Mouse (Mus musculus) stomach, embryonic 15.5 days (tissue): ENCODE data around the gene Arl16. TPM values are rescaled to one million over a fixed set of nuclear protein-coding genes. Genes with fewer than 3 reads are reported as not detected.

ENCODE experiments used
- ATAC-seq: fragments of 200-750 bp; cut with Nextera tagmentation; 2 replicates; pipeline ENCODE4 v1.8.0; 2017; ENCODE audit warnings: low read depth, moderate number of reproducible peaks, moderate TSS enrichment; ENCODE audit not compliant: insufficient read depth, low FRiP score
- H3K27ac ChIP-seq: fragments of 300-500 bp; sonication (generic); 2 replicates; pipeline ENCODE4 v1.5.1; 2015; ENCODE audit warnings: mild to moderate bottlenecking, inconsistent platforms
- H3K27me3 ChIP-seq: fragments of 300-500 bp; sonication (generic); replicated peaks from 2 replicates; pipeline ENCODE4 v1.6.1; 2015; ENCODE audit warnings: inconsistent platforms
- H3K36me3 ChIP-seq: fragments of 300-500 bp; sonication (generic); 2 replicates; pipeline ENCODE4 v1.6.1; 2015; ENCODE audit warnings: inconsistent platforms
- H3K4me1 ChIP-seq: fragments of 300-500 bp; sonication (generic); 2 replicates; pipeline ENCODE4 v1.6.1; 2015; ENCODE audit warnings: inconsistent platforms
- H3K4me2 ChIP-seq: fragments of 300-500 bp; sonication (generic); 2 replicates; pipeline ENCODE4 v1.6.1; 2015; ENCODE audit warnings: mild to moderate bottlenecking, inconsistent platforms
- H3K4me3 ChIP-seq: fragments of 300-500 bp; sonication (generic); replicated peaks from 2 replicates; pipeline ENCODE4 v1.5.1; 2015; ENCODE audit warnings: inconsistent platforms
- H3K9ac ChIP-seq: fragments of 300-500 bp; sonication (generic); 2 replicates; pipeline ENCODE4 v1.6.1; 2015; ENCODE audit warnings: inconsistent platforms
- H3K9me3 ChIP-seq: fragments of 300-500 bp; sonication (generic); 2 replicates; pipeline ENCODE4 v1.6.1; 2016; ENCODE audit warnings: inconsistent platforms
- WGBS: fragments of 180-500 bp; shearing (Covaris S2); methylation state at CpG from one replicate; pipeline ENCODE4 v1.1.7; 2015; 5-methylcytosine and 5-hydroxymethylcytosine counted together
- polyA plus RNA-seq: library from polyadenylated mRNA; unstranded; fragments of >200 nt; fragmentation: Nextera tagmentation; extraction: Ambion mirVana; gene quantifications from 2 replicates; pipeline ENCODE4 v1.2.1, GENCODE M21; 2015

Arl16 gene
- polyA plus RNA-seq, 1 experiment from 2014 or later, result 42.7 TPM

DNA sequence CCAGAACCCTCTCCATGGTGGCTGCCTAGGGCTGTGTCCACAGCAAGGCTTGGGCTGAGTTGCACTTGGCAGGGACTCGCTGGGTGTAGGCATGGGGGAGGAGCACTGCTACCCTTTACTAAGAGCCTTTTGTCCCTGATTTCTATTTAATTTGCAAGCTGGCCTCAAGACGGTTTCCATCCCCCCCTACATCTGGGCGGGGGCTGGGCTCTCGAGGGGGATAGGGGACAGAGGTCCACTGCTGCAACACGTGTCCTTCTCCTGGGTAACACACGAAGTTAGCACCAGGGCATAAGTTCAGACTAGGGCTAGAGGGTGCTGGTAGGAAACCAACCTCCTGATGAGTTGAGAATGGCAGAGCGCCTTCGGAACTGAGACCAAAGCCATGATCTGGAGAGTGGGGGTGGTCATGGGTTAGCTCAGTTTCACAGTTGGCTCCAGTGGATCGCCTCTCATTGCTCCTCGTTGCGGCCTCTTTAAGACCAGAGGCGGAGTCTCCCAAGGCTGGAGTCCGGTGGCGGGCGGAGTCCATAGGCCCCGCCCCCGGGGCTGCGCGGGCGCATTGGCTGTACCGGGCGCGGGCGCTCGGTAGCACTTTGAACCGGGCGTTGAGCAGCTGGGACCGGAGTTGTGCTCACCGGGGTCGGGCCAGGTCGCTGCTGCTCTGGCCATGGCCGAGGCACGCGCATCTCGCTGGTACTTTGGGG, 24.1 kb upstream of the Arl16 start, which contains the start of gene Slc25a10:
TSS of gene Slc25a10 (plus strand) at position 524 of the 707 bp plus-strand sequence.
- peaks cover 42% of the 10 kb centered on the region for H3K36me3 ChIP-seq
- no peaks in the 10 kb centered on the region for H3K27me3 ChIP-seq
- peaks cover 33% of the 10 kb centered on the region for H3K4me1 ChIP-seq
- H3K9me3 ChIP-seq, result no peaks in the 10 kb centered on the region
- WGBS, result under 1% methylated on average over 35 of the region's 35 CpGs
- H3K27ac ChIP-seq, result peak within 1 kb of the TSS; percentile 90
- H3K4me3 ChIP-seq, result peak within 1 kb of the TSS; percentile 96
- peak within 1 kb of the TSS; percentile 96 for H3K4me2 ChIP-seq
- H3K9ac ChIP-seq, result peak within 1 kb of the TSS; percentile 90
- ATAC-seq, result peak; percentile 85

DNA sequence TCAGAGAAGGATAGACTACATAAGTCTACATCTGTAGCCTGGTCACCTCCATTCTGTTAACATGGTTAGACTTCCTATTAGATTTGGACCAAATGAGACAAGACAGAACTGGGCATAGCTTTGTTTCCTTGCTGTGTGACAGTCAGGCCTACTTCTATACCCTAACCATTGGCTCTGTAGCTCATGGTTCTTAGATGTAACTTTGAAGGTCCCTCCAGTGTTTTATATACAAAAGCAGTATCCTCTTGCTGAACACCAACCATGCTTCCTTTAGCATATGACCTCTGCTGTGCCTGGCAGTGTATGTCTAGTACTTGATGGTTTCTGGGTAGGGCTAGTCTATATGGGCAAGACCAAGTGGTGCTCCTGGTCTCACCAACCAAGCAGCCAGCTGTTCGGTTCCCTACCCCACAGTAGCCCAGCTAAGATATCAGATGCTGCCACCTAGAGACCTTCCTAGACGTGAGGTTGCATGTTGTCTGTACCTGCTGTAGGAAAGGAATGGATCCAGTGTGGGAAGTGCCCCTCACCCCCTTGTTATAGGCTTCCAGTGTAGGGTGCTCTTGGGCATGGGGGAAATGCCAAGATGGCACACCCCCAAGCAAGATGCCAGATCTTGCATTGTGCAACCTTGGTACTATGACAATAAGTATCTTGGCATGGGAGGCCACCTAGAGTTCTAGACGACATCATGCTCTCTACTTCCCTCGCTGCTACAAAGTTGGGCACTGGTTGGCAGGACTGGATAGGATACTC, 23.1 kb upstream of the Arl16 start:
- no peaks in the 10 kb centered on the region for H3K9me3 ChIP-seq
- H3K9ac ChIP-seq, result peak overlapping the region; percentile 90; the same call in 1 of the 2 replicates
- ATAC-seq, result no peak
- 35% methylated on average over 4 of the region's 4 CpGs for WGBS
- peaks cover 39% of the 10 kb centered on the region for H3K4me1 ChIP-seq
- H3K27ac ChIP-seq, result peak overlapping the region; percentile 90
- H3K36me3 ChIP-seq, result peaks cover 37% of the 10 kb centered on the region
- no peaks in the 10 kb centered on the region for H3K27me3 ChIP-seq
- H3K4me3 ChIP-seq, result no peak overlapping the region
- H3K4me2 ChIP-seq, result peak overlapping the region; percentile 96

DNA sequence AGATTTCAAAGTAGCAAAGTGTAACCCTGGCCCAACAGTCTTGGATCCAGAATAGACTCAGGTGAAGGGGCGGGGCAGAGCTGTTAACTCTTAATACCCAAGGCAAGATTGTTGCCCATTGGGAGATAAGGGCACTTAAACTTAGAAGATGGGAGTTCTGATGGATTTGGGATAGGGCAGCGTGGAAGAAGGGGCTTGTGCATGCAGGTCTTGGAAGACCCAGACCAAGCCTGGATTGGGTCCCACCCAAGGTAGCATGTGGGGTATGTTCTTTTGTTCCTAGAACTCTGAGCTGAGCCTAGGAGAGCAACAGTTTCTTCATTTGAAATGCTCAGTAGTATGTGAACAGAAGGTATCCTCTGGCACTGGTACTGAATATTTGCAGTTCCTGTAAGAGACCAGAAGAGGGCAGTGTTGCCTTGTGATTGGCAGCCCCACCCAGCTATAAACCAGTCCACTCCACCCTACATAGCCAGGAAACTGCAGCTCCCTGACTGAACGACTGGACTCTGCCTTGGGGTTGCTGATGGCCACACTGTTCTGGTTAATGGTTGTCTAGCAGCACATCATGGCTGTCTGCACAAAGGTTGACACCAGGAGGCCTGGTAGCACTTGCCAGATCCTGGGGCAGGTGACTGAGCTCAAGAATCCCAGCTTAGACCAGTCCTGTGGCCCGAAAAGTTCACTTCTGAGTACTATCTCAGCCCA, 21.8 kb upstream of the Arl16 start:
- 61% methylated on average over 4 of the region's 4 CpGs for WGBS
- no peak overlapping the region for H3K9ac ChIP-seq
- H3K27ac ChIP-seq, result peak overlapping the region; percentile 90
- no peaks in the 10 kb centered on the region for H3K27me3 ChIP-seq
- H3K9me3 ChIP-seq, result no peaks in the 10 kb centered on the region
- no peak overlapping the region for H3K4me3 ChIP-seq
- H3K36me3 ChIP-seq, result peaks cover 29% of the 10 kb centered on the region
- ATAC-seq, result peak; percentile 42
- H3K4me1 ChIP-seq, result peaks cover 38% of the 10 kb centered on the region
- H3K4me2 ChIP-seq, result no peak overlapping the region

DNA sequence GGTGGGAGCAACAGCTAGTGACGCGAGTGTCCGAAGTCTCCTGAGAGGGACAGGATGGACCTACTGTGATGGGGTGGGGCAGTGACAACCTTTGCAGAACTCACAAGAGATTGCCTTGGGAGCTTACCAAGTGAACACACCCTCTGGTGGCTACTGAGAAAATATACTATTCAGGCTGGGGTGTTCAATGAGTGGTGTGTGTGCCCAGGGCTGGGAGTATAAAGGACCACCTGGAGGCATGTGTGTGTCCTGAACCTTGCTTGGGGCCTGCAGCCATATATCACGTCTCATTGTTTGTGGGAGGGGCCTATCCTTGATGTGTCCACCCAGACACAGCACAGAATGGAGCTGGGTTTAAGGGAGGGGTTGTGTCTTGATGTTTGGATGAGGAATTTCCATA, 21.1 kb upstream of the Arl16 start:
- ATAC-seq, result no peak
- H3K36me3 ChIP-seq, result peaks cover 25% of the 10 kb centered on the region
- no peaks in the 10 kb centered on the region for H3K9me3 ChIP-seq
- no peaks in the 10 kb centered on the region for H3K27me3 ChIP-seq
- H3K4me2 ChIP-seq, result no peak overlapping the region
- peaks cover 36% of the 10 kb centered on the region for H3K4me1 ChIP-seq
- H3K9ac ChIP-seq, result no peak overlapping the region
- H3K27ac ChIP-seq, result no peak overlapping the region
- 72% methylated on average over 4 of the region's 4 CpGs for WGBS
- no peak overlapping the region for H3K4me3 ChIP-seq

DNA sequence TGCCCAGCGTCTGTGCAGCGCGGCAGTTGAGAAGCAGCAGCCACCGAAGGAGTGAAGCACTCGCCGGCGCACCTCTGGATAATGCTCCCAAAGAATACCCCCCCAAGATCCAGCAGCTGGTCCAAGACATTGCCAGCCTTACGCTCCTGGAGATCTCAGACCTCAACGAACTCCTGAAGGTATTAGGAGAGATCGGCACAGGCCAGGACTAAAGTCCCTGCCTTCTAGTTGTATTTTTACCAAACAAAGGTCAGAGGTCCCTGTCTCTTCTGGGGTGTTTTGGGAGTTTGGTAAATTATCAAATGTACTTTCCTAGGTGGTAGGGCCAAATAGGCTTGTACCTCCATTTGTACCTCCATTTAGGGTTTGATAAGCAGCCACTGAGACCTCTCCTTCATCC, 17.8 kb upstream of the Arl16 start:
- no peak for ATAC-seq
- Histone ChIP-seq H3K4me3 (peak overlapping the region; percentile 100), H3K4me2 (peak overlapping the region; percentile 82), H3K9ac (peak overlapping the region; percentile 97), H3K27ac (peak overlapping the region; percentile 73), H3K27me3 (no peaks in the 10 kb centered on the region), H3K9me3 (no peaks in the 10 kb centered on the region), H3K4me1 (peaks cover 16% of the 10 kb centered on the region), H3K36me3 (peaks cover 49% of the 10 kb centered on the region)
- WGBS, result 6% methylated on average over 10 of the region's 10 CpGs

DNA sequence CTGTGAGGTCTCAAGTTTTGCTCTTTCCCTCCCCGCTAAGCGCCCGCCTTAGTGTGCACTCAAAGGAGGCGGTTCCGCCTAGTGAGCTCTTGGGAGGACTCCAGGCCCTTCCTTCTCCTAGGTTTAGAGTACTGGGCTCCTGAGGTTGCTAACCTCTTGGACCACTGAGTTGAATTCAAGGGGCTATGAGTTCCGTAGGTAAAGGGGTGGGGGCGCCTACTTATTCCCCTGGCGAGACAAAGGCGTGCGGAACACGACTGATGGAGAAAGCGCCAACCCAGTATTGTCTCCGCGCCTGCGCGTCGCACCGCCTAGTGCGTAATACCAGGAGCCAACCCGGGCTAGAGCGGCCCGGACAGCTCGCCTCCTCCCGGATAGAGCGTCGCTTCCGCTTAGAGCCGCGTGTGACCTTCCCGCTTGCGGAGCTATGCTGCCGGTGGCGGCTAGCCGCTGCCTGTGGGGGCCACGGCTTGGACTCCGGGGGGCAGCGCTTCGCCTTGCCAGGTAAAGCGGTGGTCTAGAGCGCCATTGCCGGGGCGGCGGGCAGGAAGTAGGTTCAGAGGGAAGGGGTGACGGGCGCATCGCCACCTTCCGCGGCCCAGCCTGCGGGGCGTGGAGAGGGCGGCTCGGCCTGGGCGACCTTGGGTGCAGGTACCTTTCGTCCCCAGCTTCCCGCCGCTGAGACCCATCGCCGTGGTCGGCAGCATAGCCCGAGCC, 17.0 kb upstream of the Arl16 start, which contains the start of gene Mrpl12:
TSS of gene Mrpl12 (plus strand) at position 349 of the 717 bp plus-strand sequence.
- WGBS, result under 1% methylated on average over 59 of the region's 60 CpGs
- H3K36me3 ChIP-seq, result peaks cover 56% of the 10 kb centered on the region
- peak within 1 kb of the TSS; percentile 97 for H3K9ac ChIP-seq
- H3K27me3 ChIP-seq, result no peaks in the 10 kb centered on the region
- peak within 1 kb of the TSS; percentile 82 for H3K4me2 ChIP-seq
- peaks cover 11% of the 10 kb centered on the region for H3K4me1 ChIP-seq
- peak within 1 kb of the TSS; percentile 100 for H3K4me3 ChIP-seq
- no peaks in the 10 kb centered on the region for H3K9me3 ChIP-seq
- peak; percentile 91 for ATAC-seq
- peak within 1 kb of the TSS; percentile 84 for H3K27ac ChIP-seq

DNA sequence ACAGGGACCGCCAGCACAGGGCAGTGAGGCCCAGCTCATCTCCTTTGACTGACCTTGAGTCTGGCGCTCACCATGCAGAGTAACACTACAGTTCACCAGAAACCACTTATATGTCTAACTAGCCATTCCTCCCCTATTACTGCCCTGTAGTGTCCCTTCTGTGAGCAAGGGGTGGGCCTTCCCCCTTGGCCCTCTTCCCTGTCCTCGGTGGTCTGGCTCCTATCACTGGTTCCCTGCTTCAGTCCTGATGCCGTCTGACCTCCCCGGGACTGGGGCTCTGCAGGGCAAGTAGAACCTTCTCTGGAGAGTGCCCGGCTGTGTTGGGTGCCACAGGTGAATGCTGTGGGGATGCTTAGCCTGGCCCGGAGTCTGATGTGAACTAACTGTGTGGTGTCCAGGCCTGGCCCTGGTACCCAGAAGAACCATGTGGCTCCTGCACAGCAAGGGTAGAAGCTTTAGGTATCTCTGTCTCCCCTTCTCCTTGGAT, 16.1 kb upstream of the Arl16 start:
- Histone ChIP-seq H3K27me3 (no peaks in the 10 kb centered on the region), H3K9me3 (no peaks in the 10 kb centered on the region), H3K4me2 (peak overlapping the region; percentile 82), H3K36me3 (peaks cover 60% of the 10 kb centered on the region), H3K27ac (peak overlapping the region; percentile 84; the same call in 1 of the 2 replicates), H3K4me1 (peaks cover 10% of the 10 kb centered on the region), H3K4me3 (0 out of 2 replicates have a peak overlapping the region, but pooled peaks have one; percentile 100), H3K9ac (no peak overlapping the region)
- WGBS, result 85% methylated on average over 7 of the region's 7 CpGs
- no peak for ATAC-seq

DNA sequence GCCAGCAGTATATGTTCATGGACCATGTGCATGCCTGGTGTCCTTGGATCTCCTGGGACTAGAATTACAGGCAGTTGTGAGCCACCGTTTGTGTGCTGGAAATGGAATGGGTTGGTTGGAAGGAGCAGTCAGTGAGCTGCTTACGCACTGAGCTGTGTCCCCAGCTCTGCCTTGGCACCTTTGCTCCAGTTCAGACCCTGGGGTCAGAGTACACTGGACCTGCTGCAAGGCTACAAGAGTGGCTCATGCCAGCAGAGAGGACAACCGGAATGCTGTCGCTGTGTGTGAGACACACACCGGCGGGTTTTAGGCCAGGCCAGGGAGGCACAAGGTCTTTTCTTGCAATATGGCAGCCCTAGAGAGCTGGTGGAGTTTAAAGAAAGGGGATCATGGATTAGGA, 4.6 kb upstream of the Arl16 start:
- H3K4me2 ChIP-seq, result no peak overlapping the region
- WGBS, result 88% methylated on average over 6 of the region's 6 CpGs
- H3K27ac ChIP-seq, result no peak overlapping the region
- H3K9ac ChIP-seq, result no peak overlapping the region
- no peaks in the 10 kb centered on the region for H3K27me3 ChIP-seq
- no peak for ATAC-seq
- H3K36me3 ChIP-seq, result peaks cover 59% of the 10 kb centered on the region
- no peaks in the 10 kb centered on the region for H3K9me3 ChIP-seq
- H3K4me3 ChIP-seq, result no peak overlapping the region
- H3K4me1 ChIP-seq, result peaks cover 10% of the 10 kb centered on the region

DNA sequence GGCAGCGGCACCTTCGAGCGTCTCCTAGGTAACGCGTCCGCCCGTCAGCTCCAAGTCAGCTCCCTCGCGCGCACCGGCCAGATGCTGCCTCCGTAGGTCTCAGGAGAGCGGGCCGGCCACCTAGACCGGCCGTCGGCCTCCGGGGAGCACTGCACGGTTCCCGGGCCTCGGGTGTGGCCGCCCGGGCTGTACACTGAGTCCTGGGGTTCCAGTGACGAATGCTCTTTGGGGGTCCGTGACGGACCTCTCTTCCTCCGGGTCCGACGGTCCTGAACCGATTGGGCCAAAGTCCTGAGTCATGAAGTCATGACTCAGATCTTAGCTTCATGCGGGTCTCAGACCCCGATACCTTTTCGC, 307 bp upstream of the Arl16 start:
- Histone ChIP-seq H3K4me3 (peak overlapping the region; percentile 94), H3K36me3 (peaks cover 30% of the 10 kb centered on the region), H3K4me1 (peaks cover 18% of the 10 kb centered on the region), H3K9ac (peak overlapping the region; percentile 90), H3K27ac (peak overlapping the region; percentile 48; the same call in 1 of the 2 replicates), H3K27me3 (no peaks in the 10 kb centered on the region), H3K9me3 (no peaks in the 10 kb centered on the region), H3K4me2 (peak overlapping the region; percentile 65)
- ATAC-seq, result no peak
- WGBS, result under 1% methylated on average over 33 of the region's 33 CpGs

DNA sequence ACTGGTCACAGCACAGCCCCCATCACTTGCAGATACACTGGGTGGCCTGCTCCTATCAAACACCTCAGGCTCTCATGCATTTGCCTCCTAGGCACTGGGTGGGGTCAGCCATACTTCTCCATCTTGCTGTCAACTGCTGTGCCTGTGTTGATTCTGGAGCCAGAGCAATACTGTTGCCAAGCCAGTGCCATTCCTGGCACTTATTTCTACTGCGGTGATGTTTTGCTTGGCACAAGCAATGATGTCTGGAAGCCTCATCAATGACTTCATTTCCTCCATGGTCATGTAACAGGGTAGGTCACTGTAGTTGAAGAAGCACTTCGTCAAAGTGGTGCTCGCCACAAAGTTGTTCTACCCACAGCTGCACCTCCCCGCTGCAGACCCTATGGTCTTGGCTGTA, 1.9 kb downstream of the Arl16 start:
- no peak for ATAC-seq
- Histone ChIP-seq H3K36me3 (peaks cover 29% of the 10 kb centered on the region), H3K9ac (no peak overlapping the region), H3K27me3 (no peaks in the 10 kb centered on the region), H3K9me3 (no peaks in the 10 kb centered on the region), H3K4me3 (no peak overlapping the region), H3K27ac (no peak overlapping the region), H3K4me1 (peaks cover 18% of the 10 kb centered on the region), H3K4me2 (no peak overlapping the region)
- WGBS, result 90% methylated on average over 4 of the region's 4 CpGs

DNA sequence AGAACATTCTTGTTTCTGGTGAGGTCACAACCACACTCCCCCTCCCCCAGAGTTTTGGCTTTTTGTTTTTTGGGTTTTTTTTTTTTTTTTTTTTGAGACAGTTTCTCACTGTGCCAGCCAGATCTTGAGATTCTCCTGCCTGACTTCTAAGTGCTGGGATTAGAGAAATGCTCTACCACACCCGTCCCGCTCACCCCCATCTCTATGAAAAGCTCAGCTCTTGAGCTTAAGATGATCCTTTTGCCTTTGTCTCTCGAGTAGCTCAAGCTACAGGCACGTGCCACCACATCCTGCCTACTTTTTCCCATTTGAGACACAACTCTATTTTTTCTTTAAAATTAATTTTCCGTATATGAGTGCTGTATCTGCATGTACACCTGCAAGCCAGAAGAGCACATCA, 3.0 kb downstream of the Arl16 start:
- H3K27ac ChIP-seq, result no peak overlapping the region
- peaks cover 20% of the 10 kb centered on the region for H3K4me1 ChIP-seq
- H3K9me3 ChIP-seq, result no peaks in the 10 kb centered on the region
- no peak overlapping the region for H3K4me3 ChIP-seq
- peaks cover 25% of the 10 kb centered on the region for H3K36me3 ChIP-seq
- H3K4me2 ChIP-seq, result no peak overlapping the region
- no peak for ATAC-seq
- H3K27me3 ChIP-seq, result no peaks in the 10 kb centered on the region
- 89% methylated on average over 5 of the region's 5 CpGs for WGBS
- no peak overlapping the region for H3K9ac ChIP-seq
